Mouse (Mus musculus): ENCODE measurements at regions not wholly inside any gene's neighbourhood (a gene's known extent, or its start where the extent isn't known, plus 50 kb on each side); places are given as distances from the start of the nearest gene placed in this dataset.
A peak's percentile ranks its signal among the peaks of the same experiment; 100 is the strongest.

DNA sequence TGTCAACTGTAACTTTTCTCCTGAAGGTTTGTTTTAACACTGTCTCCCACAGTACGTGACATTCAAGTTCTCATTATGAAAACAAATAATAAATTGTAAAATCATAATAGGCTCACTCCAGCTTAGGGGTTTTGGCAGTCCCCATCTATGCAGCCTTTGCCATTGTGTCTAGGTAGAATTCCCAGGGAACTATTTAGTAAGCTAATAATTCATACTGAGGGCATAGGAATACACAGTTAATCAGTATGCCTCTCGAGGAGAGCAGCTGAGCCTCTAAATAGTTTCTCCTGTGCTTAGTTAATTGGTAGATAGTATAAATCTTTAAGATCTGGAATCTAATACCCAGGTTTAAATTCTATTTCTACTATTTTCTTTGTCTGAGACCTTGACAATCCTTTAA lies 191.7 kb downstream of the Tprg start:
- Histone ChIP-seq H3K4me3 (replicated peaks; ENCODE audit: low read depth, low read length) (no peak overlapping the region), H3K27ac (no peak overlapping the region), H3K9ac (ENCODE audit: low read depth, low read length) (no peak overlapping the region), H3K4me1 (replicated peaks; ENCODE audit: insufficient read depth, low read length) (no peaks in the 10 kb centered on the region), H3K9me3 (replicated peaks; ENCODE audit: low read length) (no peaks in the 10 kb centered on the region), H3K27me3 (ENCODE audit: insufficient read depth, low read length) (no peaks in the 10 kb centered on the region), H3K4me2 (ENCODE audit: low read length) (no peak overlapping the region), H3K36me3 (ENCODE audit: insufficient read depth, low read length) (no peaks in the 10 kb centered on the region)
- DNase-seq (ENCODE audit: low spot score) (no peak), ATAC-seq (replicated peaks; ENCODE audit: low FRiP score, low read depth) (no peak)
- TF ChIP-seq CTCF (IDR thresholded peaks at IDR 0.05; ENCODE audit: low read depth): no peak
- WGBS: 39% methylated on average over 2 of the region's 2 CpGs

DNA sequence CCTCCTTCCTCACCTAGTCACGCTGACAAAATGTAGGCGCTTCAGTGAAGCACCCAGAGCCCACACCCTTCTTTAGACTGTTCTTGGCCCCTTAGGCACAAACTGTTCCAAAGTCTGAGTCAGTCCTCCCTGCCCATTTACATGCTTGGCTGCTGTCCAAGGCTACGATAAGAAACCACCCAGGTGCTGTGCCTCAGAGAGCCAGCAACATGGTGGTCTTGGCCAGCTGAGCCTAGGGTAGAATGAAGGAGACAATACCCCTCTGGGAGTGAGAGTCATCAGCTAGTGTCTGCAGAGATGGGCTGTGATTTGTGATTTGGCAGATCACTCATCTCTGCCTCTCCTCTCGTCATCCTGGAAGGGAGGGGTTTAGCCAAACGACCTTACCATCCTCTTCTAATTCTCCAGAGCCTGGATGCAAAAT lies 197.2 kb downstream of the Tprg start:
- no peak for TF ChIP-seq CTCF (IDR thresholded peaks at IDR 0.05; ENCODE audit: low read depth)
- ATAC-seq (replicated peaks; ENCODE audit: low FRiP score, low read depth): no peak
- H3K9me3 ChIP-seq (replicated peaks; ENCODE audit: low read length): no peaks in the 10 kb centered on the region
- H3K27ac ChIP-seq: no peak overlapping the region
- no peak overlapping the region for H3K9ac ChIP-seq (ENCODE audit: low read depth, low read length)
- peak; percentile 13 for DNase-seq (ENCODE audit: low spot score)
- WGBS: 63% methylated on average over 5 of the region's 5 CpGs
- H3K4me3 ChIP-seq (replicated peaks; ENCODE audit: low read depth, low read length): no peak overlapping the region
- no peaks in the 10 kb centered on the region for H3K27me3 ChIP-seq (ENCODE audit: insufficient read depth, low read length)
- no peaks in the 10 kb centered on the region for H3K4me1 ChIP-seq (replicated peaks; ENCODE audit: insufficient read depth, low read length)
- no peak overlapping the region for H3K4me2 ChIP-seq (ENCODE audit: low read length)
- H3K36me3 ChIP-seq (ENCODE audit: insufficient read depth, low read length): no peaks in the 10 kb centered on the region

- no peaks in the 10 kb centered on the region for H3K4me1 ChIP-seq (replicated peaks; ENCODE audit: insufficient read depth, low read length)
- no peaks in the 10 kb centered on the region for H3K9me3 ChIP-seq (replicated peaks; ENCODE audit: low read length)
- 85% methylated on average over 9 of the region's 9 CpGs for WGBS
- TF ChIP-seq CTCF (IDR thresholded peaks at IDR 0.05; ENCODE audit: low read depth): no peak
- H3K4me3 ChIP-seq (replicated peaks; ENCODE audit: low read depth, low read length): no peak overlapping the region
- ATAC-seq (replicated peaks; ENCODE audit: low FRiP score, low read depth) (no peak), DNase-seq (ENCODE audit: low spot score) (no peak)
- no peaks in the 10 kb centered on the region for H3K27me3 ChIP-seq (ENCODE audit: insufficient read depth, low read length)
- no peak overlapping the region for H3K27ac ChIP-seq
- no peak overlapping the region for H3K4me2 ChIP-seq (ENCODE audit: low read length)
- H3K36me3 ChIP-seq (ENCODE audit: insufficient read depth, low read length): no peaks in the 10 kb centered on the region
- H3K9ac ChIP-seq (ENCODE audit: low read depth, low read length): no peak overlapping the region
These were observed 198.4 kb downstream of the Tprg start for GRCm38 (mm10) chr16:25485007-25485406.

GRCm38 (mm10) chr16:25486477-25487094 lies 197.0 kb upstream of the Trp63 start:
- Histone ChIP-seq H3K4me1 (replicated peaks; ENCODE audit: insufficient read depth, low read length) (no peaks in the 10 kb centered on the region), H3K36me3 (ENCODE audit: insufficient read depth, low read length) (no peaks in the 10 kb centered on the region), H3K9ac (ENCODE audit: low read depth, low read length) (no peak overlapping the region), H3K27ac (no peak overlapping the region), H3K4me2 (ENCODE audit: low read length) (no peak overlapping the region), H3K9me3 (replicated peaks; ENCODE audit: low read length) (no peaks in the 10 kb centered on the region), H3K27me3 (ENCODE audit: insufficient read depth, low read length) (no peaks in the 10 kb centered on the region), H3K4me3 (replicated peaks; ENCODE audit: low read depth, low read length) (no peak overlapping the region)
- ATAC-seq (replicated peaks; ENCODE audit: low FRiP score, low read depth): no peak
- no peak for TF ChIP-seq CTCF (IDR thresholded peaks at IDR 0.05; ENCODE audit: low read depth)
- DNase-seq (ENCODE audit: low spot score): peak; percentile 5
- 69% methylated on average over 4 of the region's 4 CpGs for WGBS

DNA sequence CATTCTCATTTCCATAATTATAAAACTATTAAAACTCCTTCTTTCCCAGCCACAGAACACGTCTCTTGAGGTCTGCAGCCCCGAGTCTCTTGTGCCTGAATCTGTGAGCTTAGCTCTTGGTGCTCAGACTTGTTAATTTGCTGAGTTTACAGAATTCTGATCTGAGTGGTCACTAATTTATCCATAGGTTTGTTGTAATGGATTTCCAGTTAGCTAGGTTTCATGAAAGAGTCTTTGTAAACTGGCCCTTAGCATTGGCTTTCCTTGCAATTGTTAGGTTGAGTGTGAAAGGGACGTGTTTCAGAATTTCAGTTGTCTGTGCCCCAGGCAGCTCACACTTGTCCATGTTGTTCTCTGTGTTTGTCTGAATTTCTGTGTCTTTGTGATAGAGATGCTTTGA lies 192.7 kb upstream of the Trp63 start:
- DNase-seq (ENCODE audit: low spot score) (no peak), ATAC-seq (replicated peaks; ENCODE audit: low FRiP score, low read depth) (no peak)
- H3K9me3 ChIP-seq (replicated peaks; ENCODE audit: low read length): no peaks in the 10 kb centered on the region
- no peaks in the 10 kb centered on the region for H3K4me1 ChIP-seq (replicated peaks; ENCODE audit: insufficient read depth, low read length)
- H3K27ac ChIP-seq: no peak overlapping the region
- H3K4me2 ChIP-seq (ENCODE audit: low read length): no peak overlapping the region
- H3K9ac ChIP-seq (ENCODE audit: low read depth, low read length): no peak overlapping the region
- no peaks in the 10 kb centered on the region for H3K36me3 ChIP-seq (ENCODE audit: insufficient read depth, low read length)
- H3K4me3 ChIP-seq (replicated peaks; ENCODE audit: low read depth, low read length): no peak overlapping the region
- H3K27me3 ChIP-seq (ENCODE audit: insufficient read depth, low read length): no peaks in the 10 kb centered on the region
- WGBS: 89% methylated on average over 3 of the region's 3 CpGs
- no peak for TF ChIP-seq CTCF (IDR thresholded peaks at IDR 0.05; ENCODE audit: low read depth)

DNA sequence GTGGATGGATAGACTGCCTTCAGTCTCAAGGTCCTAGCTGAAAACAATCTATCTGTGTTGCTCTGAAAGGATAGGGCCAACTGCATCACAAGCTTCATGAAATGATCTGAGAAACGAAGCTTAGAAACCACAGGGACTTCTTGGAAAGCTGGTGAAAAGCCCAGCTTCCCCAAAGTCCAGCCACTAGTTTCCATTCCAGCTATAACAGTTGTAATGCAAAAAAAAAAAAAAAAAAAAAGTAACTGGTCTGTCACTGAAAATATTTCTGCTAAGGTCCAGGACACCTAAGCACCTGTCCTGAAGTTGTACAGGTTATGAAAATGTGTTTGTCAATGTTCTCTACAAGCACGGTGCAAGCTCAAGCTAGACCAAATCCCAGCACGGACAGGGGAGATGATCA lies 189.4 kb upstream of the Trp63 start:
- TF ChIP-seq CTCF (IDR thresholded peaks at IDR 0.05; ENCODE audit: low read depth): no peak
- 86% methylated on average over 3 of the region's 3 CpGs for WGBS
- DNase-seq (ENCODE audit: low spot score) (no peak), ATAC-seq (replicated peaks; ENCODE audit: low FRiP score, low read depth) (no peak)
- Histone ChIP-seq H3K27ac (no peak overlapping the region), H3K4me1 (replicated peaks; ENCODE audit: insufficient read depth, low read length) (no peaks in the 10 kb centered on the region), H3K4me3 (replicated peaks; ENCODE audit: low read depth, low read length) (no peak overlapping the region), H3K9me3 (replicated peaks; ENCODE audit: low read length) (no peaks in the 10 kb centered on the region), H3K27me3 (ENCODE audit: insufficient read depth, low read length) (no peaks in the 10 kb centered on the region), H3K36me3 (ENCODE audit: insufficient read depth, low read length) (no peaks in the 10 kb centered on the region), H3K9ac (ENCODE audit: low read depth, low read length) (no peak overlapping the region), H3K4me2 (ENCODE audit: low read length) (no peak overlapping the region)

- no peak for TF ChIP-seq CTCF (IDR thresholded peaks at IDR 0.05; ENCODE audit: low read depth)
- no peaks in the 10 kb centered on the region for H3K4me1 ChIP-seq (replicated peaks; ENCODE audit: insufficient read depth, low read length)
- H3K27ac ChIP-seq: no peak overlapping the region
- no peak for ATAC-seq (replicated peaks; ENCODE audit: low FRiP score, low read depth)
- H3K4me3 ChIP-seq (replicated peaks; ENCODE audit: low read depth, low read length): no peak overlapping the region
- no peaks in the 10 kb centered on the region for H3K9me3 ChIP-seq (replicated peaks; ENCODE audit: low read length)
- WGBS: 89% methylated on average over 2 of the region's 2 CpGs
- DNase-seq (ENCODE audit: low spot score): no peak
- H3K36me3 ChIP-seq (ENCODE audit: insufficient read depth, low read length): no peaks in the 10 kb centered on the region
- no peak overlapping the region for H3K4me2 ChIP-seq (ENCODE audit: low read length)
- H3K9ac ChIP-seq (ENCODE audit: low read depth, low read length): no peak overlapping the region
- H3K27me3 ChIP-seq (ENCODE audit: insufficient read depth, low read length): no peaks in the 10 kb centered on the region
These were observed 187.9 kb upstream of the Trp63 start for GRCm38 (mm10) chr16:25495586-25496196.
